Mouse (Mus musculus) c-Kit-positive CD71-negative TER-119-negative erythroid progenitor cells, embryonic 14.5 days (primary cell): ENCODE data around the gene Limch1.
A peak's percentile ranks its signal among the peaks of the same experiment; 100 is the strongest.

Experiments used
- DNase-seq: peaks from one replicate; pipeline ENCODE4 v3.0.0-alpha.2; 2013; ENCODE audit warnings: low read depth

Limch1 gene

DNA sequence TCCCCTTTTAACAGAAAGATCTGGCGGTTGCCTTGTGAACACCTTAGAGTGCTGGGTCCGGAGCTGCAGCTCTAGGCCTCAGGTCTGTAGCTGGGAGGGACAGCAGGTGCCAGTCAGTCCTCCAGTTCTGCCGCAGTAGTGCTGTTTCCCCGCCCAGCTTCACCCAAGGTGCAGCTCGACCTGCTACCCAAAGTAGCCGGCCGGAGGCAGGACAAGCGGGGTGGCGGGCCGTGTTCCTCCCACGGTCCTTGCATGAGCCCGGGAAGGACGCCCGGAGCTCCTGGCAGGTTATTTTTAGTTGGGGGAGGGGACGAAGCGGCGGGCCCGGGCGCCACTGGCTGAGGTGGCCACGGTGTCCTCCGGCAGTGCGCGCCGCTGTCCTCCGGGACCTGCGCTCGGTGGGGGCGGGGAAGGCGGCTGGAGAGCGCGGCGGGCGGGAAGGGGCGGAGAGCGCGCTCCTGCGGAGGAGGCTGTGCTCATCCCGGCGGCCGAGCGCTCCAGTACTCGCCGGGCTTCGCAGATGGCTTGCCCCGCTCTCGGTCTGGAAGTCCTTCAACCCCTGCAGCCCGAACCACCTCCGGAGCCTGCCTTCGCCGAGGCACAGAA is at the start of gene Limch1:
Gene Limch1, plus strand, starts transcription at position 438 of the 606 bp plus-strand sequence.
- no peak for DNase-seq

- DNase-seq: peak; percentile 57
These were observed 48.5 kb upstream of the Limch1 start for GRCm38 (mm10) chr5:66697119-66697518.

DNA sequence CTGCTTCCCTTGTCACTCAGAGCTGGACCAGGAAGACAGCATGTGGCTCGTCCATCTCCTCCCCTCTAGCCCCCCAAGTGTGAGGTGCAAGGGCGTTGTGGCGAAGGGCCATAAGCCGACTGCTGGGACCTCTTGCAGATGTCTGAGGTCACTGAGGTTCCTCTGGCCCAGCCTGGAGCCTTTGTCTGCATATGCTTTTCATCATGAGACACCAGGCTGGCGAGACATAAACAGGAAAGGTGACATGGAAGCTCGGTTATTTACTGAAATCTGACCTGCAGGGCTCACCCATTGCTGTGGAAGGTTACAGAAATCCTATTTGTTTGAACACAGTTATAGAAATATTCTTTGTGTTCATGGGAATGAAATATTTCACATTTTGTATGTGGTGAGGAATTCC is 45.7 kb upstream of the Limch1 start:
- DNase-seq: no peak

- no peak for DNase-seq
These were observed 43.7 kb upstream of the Limch1 start for GRCm38 (mm10) chr5:66701951-66702350.

- DNase-seq: no peak
These were observed 42.2 kb upstream of the Limch1 start for GRCm38 (mm10) chr5:66703317-66704004.

GRCm38 (mm10) chr5:66707859-66708258 is 37.8 kb upstream of the Limch1 start:
- DNase-seq: no peak

- no peak for DNase-seq
These were observed 35.1 kb upstream of the Limch1 start for GRCm38 (mm10) chr5:66710445-66711019.

DNA sequence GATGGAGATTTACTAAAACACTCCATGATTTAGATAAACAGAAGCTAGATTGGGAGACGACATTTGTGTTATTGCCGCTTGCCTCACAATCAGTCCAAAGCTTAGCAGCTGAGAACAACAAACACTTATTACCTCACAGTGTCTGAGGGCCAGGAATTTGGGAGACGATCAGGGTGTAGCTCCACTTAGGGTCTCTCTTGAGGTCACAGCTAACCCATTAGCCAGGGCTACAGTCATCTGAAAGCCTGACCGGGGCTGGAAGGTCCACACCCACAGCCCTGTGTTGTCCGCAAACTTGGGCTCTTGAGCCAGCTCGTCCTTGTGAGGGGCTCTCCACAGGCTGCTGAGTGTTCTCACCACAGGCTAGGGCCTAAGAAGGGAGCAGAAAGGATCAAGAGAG is 32.8 kb upstream of the Limch1 start:
- no peak for DNase-seq

DNA sequence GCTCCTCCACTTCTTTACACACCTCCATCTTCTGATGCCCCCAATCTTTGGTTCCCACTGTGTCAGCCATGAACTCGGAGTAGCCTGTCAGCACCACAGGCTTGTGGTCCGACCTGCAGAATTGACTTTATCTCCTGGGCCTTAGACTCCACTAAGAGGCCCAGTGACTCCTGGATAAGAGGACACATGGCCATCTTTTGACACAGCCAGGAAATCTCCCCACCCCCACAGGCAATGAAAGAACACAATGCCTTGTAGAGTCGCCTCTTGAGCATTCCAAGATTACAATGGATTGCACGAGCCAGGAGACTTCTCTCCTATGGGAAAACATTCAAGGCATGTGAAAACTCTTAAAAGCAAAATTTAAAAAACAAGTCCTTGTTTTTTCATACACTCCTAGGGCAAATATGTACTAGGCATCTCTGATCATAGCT is 30.1 kb upstream of the Limch1 start:
- DNase-seq: no peak

GRCm38 (mm10) chr5:66717931-66718330 is 27.7 kb upstream of the Limch1 start:
- no peak for DNase-seq

GRCm38 (mm10) chr5:66718413-66718812 is 27.2 kb upstream of the Limch1 start:
- DNase-seq: no peak

DNA sequence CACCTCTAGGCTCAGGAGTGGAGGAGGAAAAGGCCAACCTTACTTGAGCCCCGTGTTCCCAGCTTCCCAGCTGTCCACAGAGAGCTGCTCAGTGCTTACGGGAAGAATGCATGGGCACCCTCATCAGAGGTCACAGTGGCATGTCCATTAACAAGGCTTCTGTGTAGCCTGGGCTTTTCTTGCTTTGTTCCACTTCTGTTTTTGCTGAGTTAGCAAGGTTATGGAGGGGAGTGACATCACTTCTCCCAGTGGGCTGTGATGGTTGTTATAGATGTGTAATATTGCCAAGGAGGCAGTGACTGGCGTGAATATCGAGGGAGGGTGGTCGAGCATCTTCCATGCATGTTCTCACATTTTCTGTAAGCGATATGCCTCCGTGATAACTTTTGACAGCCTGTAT is 26.7 kb upstream of the Limch1 start:
- DNase-seq: no peak

- DNase-seq: no peak
These were observed 24.7 kb upstream of the Limch1 start for GRCm38 (mm10) chr5:66720921-66721320.

GRCm38 (mm10) chr5:66722586-66722985 is 23.0 kb upstream of the Limch1 start:
- no peak for DNase-seq

DNA sequence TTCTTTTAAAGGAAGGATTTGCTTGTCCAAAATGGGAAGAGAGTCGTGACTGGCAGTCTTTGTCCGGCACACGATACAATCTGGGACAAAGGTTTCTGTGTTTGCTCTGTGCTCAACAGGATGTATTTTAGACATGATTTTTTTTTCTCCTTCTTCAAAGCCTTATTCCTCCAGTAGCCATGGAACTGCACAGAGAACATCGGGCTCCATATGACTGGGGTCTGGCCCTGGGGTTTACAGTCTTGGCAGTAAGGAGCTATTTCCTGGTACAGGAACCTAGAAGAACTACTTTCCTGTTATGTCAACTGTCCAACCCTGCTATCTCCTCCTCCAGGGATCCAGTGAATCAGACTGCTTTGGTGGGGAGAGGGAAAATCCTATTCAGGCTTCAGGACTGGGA is 22.6 kb upstream of the Limch1 start:
- no peak for DNase-seq

DNA sequence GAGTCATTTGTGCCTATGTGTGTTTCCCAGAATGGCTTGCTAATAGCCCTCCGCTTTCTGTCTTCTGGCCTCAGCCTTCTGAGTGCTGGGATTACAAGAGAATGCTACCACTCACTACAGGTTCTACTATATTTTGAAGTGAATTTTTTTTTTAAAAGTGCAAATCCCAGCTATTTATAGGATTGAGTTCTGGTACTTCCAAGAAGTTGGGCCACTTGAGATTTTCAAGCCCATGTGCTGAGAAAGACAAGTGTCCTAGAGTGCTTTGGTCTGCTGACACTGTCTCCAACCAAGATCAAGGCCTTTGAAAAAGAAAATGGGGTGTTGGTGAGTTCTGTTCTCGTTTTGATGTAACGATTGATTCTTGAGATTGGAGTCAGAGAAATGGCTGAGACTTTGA is 22.0 kb upstream of the Limch1 start:
- DNase-seq: no peak

DNA sequence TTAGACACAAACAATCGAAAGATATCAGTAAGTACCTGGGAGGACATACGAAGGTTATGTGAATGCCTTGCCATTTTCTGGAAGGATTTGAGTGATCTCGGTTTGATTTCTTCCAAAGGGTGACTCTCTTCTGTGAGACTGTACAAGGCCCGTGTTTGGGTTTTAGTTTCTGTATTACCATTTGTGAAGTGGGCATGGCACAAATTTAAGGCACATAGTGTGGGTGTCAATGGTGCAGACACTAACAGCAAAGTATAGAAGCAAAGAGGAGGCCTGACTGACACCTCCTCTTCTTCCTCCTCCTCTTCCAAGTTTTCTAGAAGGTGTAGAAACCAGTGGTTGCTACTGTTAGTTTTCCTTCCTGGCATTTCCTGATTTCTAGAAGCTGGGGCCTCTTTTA is 16.3 kb upstream of the Limch1 start:
- DNase-seq: no peak

- no peak for DNase-seq
These were observed 14.9 kb upstream of the Limch1 start for GRCm38 (mm10) chr5:66730621-66731301.

- DNase-seq: no peak
These were observed 14.3 kb upstream of the Limch1 start for GRCm38 (mm10) chr5:66731302-66731697.

GRCm38 (mm10) chr5:66733556-66733955 is 12.1 kb upstream of the Limch1 start:
- DNase-seq: no peak

DNA sequence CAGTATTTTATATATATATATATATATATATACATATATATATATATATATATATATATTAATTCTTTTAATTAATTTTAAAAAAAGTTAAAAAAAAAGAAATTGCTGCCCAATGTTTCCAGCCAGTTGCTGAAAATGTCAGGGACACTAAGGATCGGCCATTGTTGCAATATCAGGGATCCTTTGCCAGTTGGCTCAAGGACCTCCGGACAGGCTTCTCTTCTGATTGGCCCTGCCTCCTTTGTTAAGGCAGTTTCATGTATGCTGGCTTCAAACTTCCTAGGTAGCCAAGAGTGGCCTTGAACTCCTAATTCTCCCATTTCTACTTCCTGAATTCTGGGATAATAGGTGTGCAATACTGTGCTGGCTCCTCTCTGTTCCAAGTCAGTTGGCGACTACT is 6.3 kb upstream of the Limch1 start:
- no peak for DNase-seq

GRCm38 (mm10) chr5:66745996-66746681 is 512 bp downstream of the Limch1 start:
- DNase-seq: no peak
